Mouse (Mus musculus) forebrain, embryonic 14.5 days (tissue): ENCODE data around the gene Pkib. TPM values are rescaled to one million over a fixed set of nuclear protein-coding genes. Genes with fewer than 3 reads are reported as not detected.

Source experiments
- ATAC-seq: fragments of 200-750 bp; cut with Nextera tagmentation; 2 replicates; pipeline ENCODE4 v1.8.0; 2017; ENCODE audit warnings: mild to moderate bottlenecking, moderate library complexity
- DNase-seq: peaks from one replicate; pipeline ENCODE4 v3.0.0-alpha.2; 2015; ENCODE audit warnings: low spot score
- H3K27ac ChIP-seq: fragments of 300-500 bp; sonication (generic); 2 replicates; pipeline ENCODE4 v1.5.1; 2014; ENCODE audit warnings: low read depth, mild to moderate bottlenecking, control low read depth, low read length, moderate library complexity
- H3K27me3 ChIP-seq: fragments of 300-500 bp; sonication (generic); replicated peaks from 2 replicates; pipeline ENCODE4 v1.6.1; 2014; ENCODE audit warnings: low read length, control low read depth, mixed read lengths; ENCODE audit not compliant: control insufficient read depth, insufficient read depth
- H3K36me3 ChIP-seq: fragments of 300-500 bp; sonication (generic); 2 replicates; pipeline ENCODE4 v1.6.1; 2014; ENCODE audit warnings: low read length, control low read depth; ENCODE audit not compliant: control insufficient read depth, insufficient read depth
- H3K4me1 ChIP-seq: fragments of 300-500 bp; sonication (generic); 2 replicates; pipeline ENCODE4 v1.6.1; 2014; ENCODE audit warnings: antibody characterized with exemption, low read length, control low read depth; ENCODE audit not compliant: control insufficient read depth, insufficient read depth
- H3K4me2 ChIP-seq: fragments of 300-500 bp; sonication (generic); 2 replicates; pipeline ENCODE4 v1.6.1; 2014; ENCODE audit warnings: mild to moderate bottlenecking, control low read depth, low read length
- H3K4me3 ChIP-seq: fragments of 300-500 bp; sonication (generic); 2 replicates; pipeline ENCODE4 v1.5.1; 2014; ENCODE audit warnings: low read depth, low read length, control low read depth
- H3K9ac ChIP-seq: fragments of 300-500 bp; sonication (generic); 2 replicates; pipeline ENCODE4 v1.6.1; 2014; ENCODE audit warnings: mild to moderate bottlenecking, low read length, control low read depth, moderate library complexity
- H3K9me3 ChIP-seq: fragments of 300-500 bp; sonication (generic); replicated peaks from 2 replicates; pipeline ENCODE4 v1.6.1; 2016; ENCODE audit warnings: low read length, control low read depth, mixed read lengths; ENCODE audit not compliant: control insufficient read depth
- WGBS: fragments of 180-500 bp; shearing (Covaris S2); extraction: QIAGEN DNeasy Blood & Tissue Kit; methylation state at CpG from one replicate; pipeline ENCODE4 v1.1.7; 2014; 5-methylcytosine and 5-hydroxymethylcytosine counted together
- polyA plus RNA-seq: library from polyadenylated mRNA; unstranded; fragments of >200 nt; fragmentation: Nextera tagmentation; extraction: Ambion mirVana; gene quantifications from 2 replicates; pipeline ENCODE4 v1.2.1, GENCODE M21; 2014

The Pkib gene
- polyA plus RNA-seq, 1 experiment from 2014 or later, result 0.60 TPM

GRCm38 (mm10) chr10:57783289-57784130 lies 151.7 kb downstream of the Pkib start:
- DNase-seq (peak; percentile 65), ATAC-seq (peak; percentile 62)
- Histone ChIP-seq H3K4me1 (peaks cover 19% of the 10 kb centered on the region), H3K4me2 (peak overlapping the region; percentile 58), H3K36me3 (no peaks in the 10 kb centered on the region), H3K4me3 (0 out of 2 replicates have a peak overlapping the region, but pooled peaks have one; percentile 0), H3K27ac (peak overlapping the region; percentile 89), H3K9ac (peak overlapping the region; percentile 51), H3K9me3 (no peaks in the 10 kb centered on the region), H3K27me3 (no peaks in the 10 kb centered on the region)
- WGBS, result 6% methylated on average over 12 of the region's 13 CpGs

DNA sequence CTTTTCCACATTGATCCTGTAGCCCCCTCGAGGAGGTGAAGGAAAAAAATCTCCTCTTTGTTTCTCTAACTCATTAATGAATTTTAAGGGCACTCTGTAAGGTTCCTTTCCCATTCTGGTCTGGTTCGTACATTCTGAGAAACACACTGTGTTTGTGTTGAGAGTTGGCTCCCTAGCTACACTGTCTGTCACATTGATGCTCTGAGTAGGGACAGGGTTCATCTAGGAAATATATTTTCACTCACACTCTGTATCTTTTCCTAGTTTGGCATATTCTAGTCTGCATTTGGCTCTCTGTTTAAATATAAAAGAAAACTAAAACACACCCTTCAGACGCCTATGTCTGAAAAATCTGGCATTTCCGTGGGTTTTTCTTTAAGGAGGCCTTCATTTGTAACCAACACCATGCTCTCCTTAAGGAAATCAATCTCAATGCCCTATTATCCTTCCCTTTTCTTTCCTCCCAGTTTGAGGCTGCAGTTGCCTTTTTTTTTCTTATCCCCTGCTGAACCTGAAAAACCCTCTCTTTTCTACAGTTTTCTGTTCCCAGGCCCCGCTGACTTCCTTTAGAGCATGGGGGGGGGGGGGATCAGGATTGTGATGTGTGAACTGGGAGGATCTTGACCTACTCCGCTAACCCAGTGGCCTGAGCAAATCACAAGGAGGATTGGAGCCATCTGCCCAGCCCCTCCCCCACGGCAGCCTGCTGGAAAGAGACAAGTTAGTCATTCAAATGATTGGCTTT lies 152.5 kb downstream of the Pkib start:
- Histone ChIP-seq H3K9me3 (no peaks in the 10 kb centered on the region), H3K4me3 (peak overlapping the region; percentile 39), H3K4me1 (peaks cover 19% of the 10 kb centered on the region), H3K27ac (peak overlapping the region; percentile 89), H3K36me3 (no peaks in the 10 kb centered on the region), H3K4me2 (peak overlapping the region; percentile 58), H3K9ac (peak overlapping the region; percentile 74), H3K27me3 (no peaks in the 10 kb centered on the region)
- ATAC-seq (peak; percentile 89), DNase-seq (peak; percentile 97)
- WGBS, result 2% methylated on average over 7 of the region's 7 CpGs

- H3K4me1 ChIP-seq, result peaks cover 18% of the 10 kb centered on the region
- no peaks in the 10 kb centered on the region for H3K36me3 ChIP-seq
- peak within 1 kb of the TSS; percentile 74 for H3K9ac ChIP-seq
- peak within 1 kb of the TSS; percentile 39 for H3K4me3 ChIP-seq
- DNase-seq, result no peak
- peak within 1 kb of the TSS; percentile 58 for H3K4me2 ChIP-seq
- H3K9me3 ChIP-seq, result no peaks in the 10 kb centered on the region
- WGBS, result 1% methylated on average over 7 of the region's 7 CpGs
- H3K27me3 ChIP-seq, result no peaks in the 10 kb centered on the region
- no peak for ATAC-seq
- peak within 1 kb of the TSS; percentile 89 for H3K27ac ChIP-seq
Measured at GRCm38 (mm10) chr10:57784876-57785150, 153.0 kb downstream of the Pkib start, which contains the start of gene Fabp7. Gene Fabp7, plus strand, starts transcription at chr10:57784881.

GRCm38 (mm10) chr10:57785552-57785951 lies 153.8 kb downstream of the Pkib start:
- peaks cover 16% of the 10 kb centered on the region for H3K4me1 ChIP-seq
- no peaks in the 10 kb centered on the region for H3K9me3 ChIP-seq
- H3K27me3 ChIP-seq, result no peaks in the 10 kb centered on the region
- no peak for DNase-seq
- H3K4me2 ChIP-seq, result peak overlapping the region; percentile 58
- H3K36me3 ChIP-seq, result 0 out of 2 replicates have a peak, but pooled peaks cover 3% of the 10 kb centered on the region
- peak overlapping the region; percentile 74 for H3K9ac ChIP-seq
- H3K4me3 ChIP-seq, result peak overlapping the region; percentile 39
- WGBS, result 23% methylated on average over 2 of the region's 2 CpGs
- no peak for ATAC-seq
- peak overlapping the region; percentile 89 for H3K27ac ChIP-seq

Other genes with a start within 250 kb of the Pkib start
- 56.0 and 63.5 TPM in 2 replicates for gene Hsf2, start 145.6 kb upstream of the Pkib start, polyA plus RNA-seq
- gene Serinc1, start 99.5 kb upstream of the Pkib start, polyA plus RNA-seq, result 367 and 449 TPM in 2 replicates
- 1,519 and 1,568 TPM in 2 replicates for gene Fabp7, start 152.9 kb downstream of the Pkib start, polyA plus RNA-seq
- gene Smpdl3a, start 162.4 kb downstream of the Pkib start, polyA plus RNA-seq, result 17.5 and 19.9 TPM in 2 replicates